Mouse (Mus musculus): Measurements from ENCODE around the gene Krt35. TPM values are rescaled to one million over a fixed set of nuclear protein-coding genes. Genes with fewer than 3 reads are reported as not detected.

Krt35 gene
- total RNA-seq, 2 experiments from 2014 or later = not detected

DNA sequence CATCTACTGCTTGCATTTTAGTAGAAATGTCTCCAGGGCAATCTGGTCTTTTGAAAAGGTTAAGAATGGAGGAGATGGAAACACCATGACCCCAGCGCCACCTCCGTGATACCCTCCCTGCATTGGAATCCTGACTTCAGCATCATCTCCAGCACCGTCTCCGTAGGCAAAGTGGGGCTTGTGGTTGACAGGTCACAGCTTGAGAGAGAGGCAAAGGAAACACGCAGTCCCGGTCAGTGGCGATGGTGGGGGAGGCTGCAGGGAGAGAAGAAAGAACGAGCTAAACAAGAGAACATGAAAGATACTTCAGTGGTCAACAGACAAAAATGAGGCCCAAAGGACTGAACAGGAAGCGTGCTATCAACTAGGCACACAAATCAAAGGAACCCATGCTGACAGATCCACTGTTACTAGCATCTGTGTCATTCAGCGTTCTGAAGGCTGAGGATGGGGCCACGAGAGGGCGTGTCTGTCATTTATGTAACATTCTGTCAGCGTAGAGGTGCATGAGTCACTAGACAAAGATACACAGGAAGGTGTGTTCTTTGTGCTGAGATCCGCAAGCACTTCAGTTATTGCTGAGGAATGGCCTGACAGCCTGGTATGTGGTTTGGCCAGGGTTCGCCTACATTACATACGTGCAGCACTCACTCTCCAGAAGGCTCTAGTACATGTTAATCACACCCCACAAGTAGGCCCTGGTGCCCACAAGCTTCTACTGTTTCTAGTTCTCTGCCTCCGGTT lies 28.6 kb downstream of the Krt35 start:
- DNase-seq = no peak
- intact Hi-C loops (cut with DNase I; ENCODE audit: low total_unique reads) = no loop called here

DNA sequence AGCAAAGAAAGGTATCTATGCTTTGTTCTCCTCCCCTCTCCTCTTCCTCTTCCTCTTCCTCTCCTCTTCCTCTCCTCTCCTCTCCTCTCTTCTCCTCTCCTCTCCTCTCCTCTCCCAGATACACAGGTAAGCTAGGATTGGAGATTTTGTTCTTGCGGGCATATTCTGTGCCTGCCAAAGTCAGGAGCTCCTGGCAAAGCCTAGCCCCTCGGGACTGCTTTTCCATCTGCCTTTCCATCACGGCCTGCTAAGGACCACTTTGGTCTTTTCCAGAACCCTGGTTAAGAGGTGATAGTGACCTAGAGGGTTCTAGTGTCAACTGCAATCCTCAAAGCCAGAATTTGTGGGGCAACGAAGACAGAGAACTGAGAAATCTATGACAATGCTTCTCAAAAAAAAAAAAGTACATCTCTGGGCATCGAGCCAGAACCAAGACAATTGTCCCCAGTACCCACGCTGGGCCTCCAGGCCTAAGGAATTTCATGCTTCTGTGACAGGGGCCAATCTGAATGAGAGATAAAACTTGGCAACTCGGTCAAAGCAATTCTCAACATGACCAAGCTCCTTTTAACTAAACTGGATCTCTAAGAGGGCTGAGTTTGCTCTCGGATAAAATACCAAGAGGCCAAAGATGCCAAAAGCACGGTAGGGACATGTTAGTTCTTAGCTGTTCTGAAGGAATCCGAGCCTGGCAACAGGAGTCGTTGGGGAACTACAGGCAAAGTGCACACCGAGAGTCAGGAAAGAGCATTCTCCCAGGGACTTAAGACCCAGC lies 29.6 kb downstream of the Krt35 start:
- DNase-seq = no peak
- intact Hi-C loops (cut with DNase I; ENCODE audit: low total_unique reads) = no loop called here

DNA sequence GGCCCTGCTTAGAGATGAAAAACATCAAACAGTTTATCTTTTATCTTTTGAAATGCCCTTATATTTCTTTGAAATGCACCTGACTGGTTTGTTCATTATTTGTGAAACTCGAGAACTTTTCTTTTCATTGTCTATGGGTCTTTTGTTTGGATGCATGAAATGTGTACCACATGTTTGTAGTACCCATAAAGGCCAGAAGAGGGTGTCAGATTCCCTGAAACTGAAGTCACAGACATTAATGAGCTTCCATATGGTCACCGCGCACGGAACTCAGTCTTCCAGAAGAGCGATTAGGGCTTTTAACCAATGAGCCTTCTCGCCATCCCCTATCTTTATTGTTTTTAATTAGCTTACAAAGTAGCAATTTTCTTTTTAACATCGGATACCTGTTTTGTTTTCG lies 37.2 kb downstream of the Krt35 start:
- no peak for DNase-seq
- intact Hi-C loops (cut with DNase I; ENCODE audit: low total_unique reads) = no loop called here

DNA sequence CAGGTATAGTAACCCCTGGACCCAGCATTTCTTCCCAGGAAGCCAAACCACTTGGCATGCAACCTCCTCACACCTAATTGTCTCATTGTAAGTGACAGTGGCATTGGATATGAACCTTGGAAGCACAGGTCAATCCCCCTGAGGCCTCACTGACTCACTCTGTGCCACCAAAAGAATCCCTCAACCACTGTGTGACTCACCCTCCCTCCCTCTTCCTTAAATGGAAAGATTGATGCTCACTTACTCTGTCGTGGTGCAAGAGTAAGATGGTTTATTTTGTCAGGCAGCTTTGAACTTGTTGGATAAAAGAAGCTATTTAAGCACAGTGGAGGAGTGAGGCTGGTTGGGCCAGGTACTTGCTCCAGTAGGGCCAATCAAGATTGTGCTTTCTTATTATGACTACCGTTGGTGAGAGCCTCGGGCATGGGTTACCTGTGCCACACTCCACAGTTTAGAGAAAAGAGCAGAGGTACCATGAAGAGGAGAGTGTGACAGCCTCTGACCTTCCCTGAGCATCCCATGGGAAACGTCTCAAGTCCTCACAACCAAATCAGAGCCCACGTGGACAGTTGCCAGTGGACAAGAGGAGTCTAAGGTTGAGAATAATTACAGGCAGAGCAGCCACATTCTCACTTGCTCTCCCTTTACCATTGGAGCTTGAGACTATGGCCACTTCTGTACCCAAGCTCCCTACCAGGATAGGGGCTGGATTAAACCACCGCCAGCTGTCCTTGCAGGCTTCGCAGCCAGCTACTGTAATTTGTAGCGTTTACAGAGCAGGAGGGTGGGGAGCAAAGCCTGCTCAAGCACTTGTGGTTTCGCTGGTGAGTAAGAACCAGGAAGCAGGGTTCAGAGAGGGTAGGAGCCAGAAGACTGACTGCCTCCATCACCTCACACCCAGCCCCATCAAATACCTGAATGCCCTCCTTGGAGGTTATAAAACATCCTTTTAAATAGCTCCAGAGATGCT lies 40.1 kb downstream of the Krt35 start:
- intact Hi-C loops (cut with DNase I; ENCODE audit: low total_unique reads) = no loop called here
- DNase-seq = no peak

DNA sequence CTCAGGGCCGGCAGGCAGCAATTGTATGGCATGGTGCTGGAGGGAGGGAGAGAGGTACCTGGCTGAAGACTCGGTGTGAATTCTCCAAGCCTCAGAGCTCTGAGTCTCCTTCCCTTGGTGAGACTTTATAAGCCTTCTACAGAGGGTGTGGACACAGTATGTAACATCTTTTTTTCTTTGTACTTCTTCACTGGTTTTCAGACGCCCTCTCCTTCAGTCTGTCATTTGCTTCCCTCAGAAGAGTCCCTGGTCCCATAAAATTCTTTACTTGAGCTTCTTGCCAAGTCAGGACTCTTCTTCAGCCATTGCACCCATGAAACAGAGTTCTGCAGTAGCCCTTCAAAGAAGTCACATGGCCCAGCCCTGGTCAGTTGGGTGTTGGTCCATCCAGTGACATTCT lies 45.6 kb downstream of the Krt35 start, which contains the start of gene Krt31:
Gene Krt31, minus strand, starts transcription at position 101 of the 400 bp plus-strand sequence.
- DNase-seq = no peak
- intact Hi-C loops (cut with DNase I; ENCODE audit: low total_unique reads) = no loop called here

DNA sequence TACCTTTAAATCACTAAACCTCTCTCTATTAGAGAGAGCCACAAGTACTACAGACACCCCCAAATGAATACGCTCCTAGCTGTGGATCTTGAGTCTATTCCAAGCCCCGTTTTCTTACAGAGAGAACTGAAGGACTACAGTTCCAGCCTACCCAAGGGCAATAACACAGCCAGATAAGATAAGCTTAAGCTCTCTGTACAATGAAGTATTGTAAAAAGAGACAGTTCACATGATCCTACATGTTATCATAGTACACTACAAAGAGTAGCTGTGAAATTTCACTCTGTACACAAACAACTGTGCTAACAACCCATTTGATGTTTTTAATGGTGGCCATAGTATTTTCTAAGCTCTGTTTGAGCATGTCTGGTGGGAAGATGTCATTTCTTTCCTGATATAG lies 48.8 kb downstream of the Krt35 start:
- intact Hi-C loops (cut with DNase I; ENCODE audit: low total_unique reads) = no loop called here
- no peak for DNase-seq

DNA sequence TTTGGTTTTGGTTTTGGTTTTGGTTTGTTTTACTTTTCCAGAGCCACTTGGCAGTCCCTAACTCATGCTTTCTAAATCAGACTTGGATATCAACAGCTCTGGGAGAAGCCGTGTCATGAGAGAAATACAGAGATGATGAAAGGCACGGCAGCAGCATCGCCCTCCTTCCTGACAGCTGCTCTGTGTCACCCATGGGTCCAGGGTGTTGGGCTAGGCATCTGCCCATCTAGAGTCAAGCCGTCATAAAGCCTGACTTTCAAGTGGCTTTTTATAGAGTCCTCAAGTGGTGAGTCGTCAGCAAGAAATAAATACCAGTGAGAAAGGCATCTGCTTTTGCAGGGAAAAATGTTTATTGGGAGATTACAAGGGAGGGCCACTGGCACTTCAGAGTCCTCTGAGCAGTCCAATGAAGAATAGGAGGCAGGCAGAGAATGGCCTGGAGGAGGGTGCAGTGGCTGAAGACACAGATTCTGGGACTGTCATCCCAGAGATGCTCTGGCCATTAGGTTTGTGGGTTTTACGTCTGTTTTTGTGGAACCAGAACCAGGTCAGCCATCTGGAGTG lies 49.7 kb downstream of the Krt35 start:
- no peak for DNase-seq
- intact Hi-C loops (cut with DNase I; ENCODE audit: low total_unique reads) = no loop called here

Other genes starting within 250 kb of the Krt35 start
- not detected for gene Krtap4-16, start 244.6 kb downstream of the Krt35 start, total RNA-seq (2021)
- not detected for gene Gm11568, start 238.3 kb downstream of the Krt35 start, total RNA-seq (2021)
- not detected for gene Gm11559, start 231.8 kb downstream of the Krt35 start, total RNA-seq (2021)
- not detected for gene Krtap9-1, start 222.9 kb downstream of the Krt35 start, total RNA-seq (2021)
- gene Gm11567, start 217.1 kb downstream of the Krt35 start, total RNA-seq (2021) = not detected
- gene Krtap31-1, start 188.3 kb downstream of the Krt35 start, total RNA-seq (2021) = not detected
- not detected for gene Gm11565, start 181.5 kb downstream of the Krt35 start, total RNA-seq (2021)
- gene Krtap31-2, start 159.9 kb downstream of the Krt35 start, total RNA-seq (2021) = not detected
- not detected for gene Krtap9-5, start 147.8 kb downstream of the Krt35 start, total RNA-seq (2021)
- gene Krtap29-1, start 117.2 kb downstream of the Krt35 start, total RNA-seq (2021) = not detected
- gene Krtap16-1, start 109.6 kb downstream of the Krt35 start, total RNA-seq (2021) = not detected
- gene Krtap17-1, start 102.2 kb downstream of the Krt35 start, total RNA-seq (2021) = not detected
- gene Krt33a, start 80.0 kb downstream of the Krt35 start, total RNA-seq (2021) = under 1 TPM in 1 of 2 experiments, not detected in 1; 0.16 TPM
- under 1 TPM in 1 of 2 experiments, not detected in 1; 0.31 TPM for gene Krt33b, start 66.4 kb downstream of the Krt35 start, total RNA-seq (2021)
- not detected for gene Krt34, start 54.7 kb downstream of the Krt35 start, total RNA-seq (2021)
- not detected for gene Krt31, start 45.7 kb downstream of the Krt35 start, total RNA-seq (2021)
- not detected for gene Krt32, start 8.0 kb downstream of the Krt35 start, total RNA-seq (2021)
- not detected for gene Krt36, start 9.4 kb upstream of the Krt35 start, total RNA-seq (2021)
- gene Krt13, start 25.3 kb upstream of the Krt35 start, total RNA-seq (2021) = not detected
- not detected for gene Krt15, start 39.7 kb upstream of the Krt35 start, total RNA-seq (2021)
- gene Krt19, start 52.4 kb upstream of the Krt35 start, total RNA-seq (2021) = under 1 TPM; 0.38 to 0.51 TPM
- not detected for gene Krt9, start 97.0 kb upstream of the Krt35 start, total RNA-seq (2021)
- gene Krt14, start 111.3 kb upstream of the Krt35 start, total RNA-seq (2021) = not detected
- gene Krt16, start 152.7 kb upstream of the Krt35 start, total RNA-seq (2021) = not detected
- gene Krt17, start 164.8 kb upstream of the Krt35 start, total RNA-seq (2021) = not detected
- gene Krt42, start 173.6 kb upstream of the Krt35 start, total RNA-seq (2021) = not detected
- 100 to 1,000 TPM; 781 to 791 TPM for gene Eif1, start 223.6 kb upstream of the Krt35 start, total RNA-seq (2021)
- not detected for gene Gast, start 238.2 kb upstream of the Krt35 start, total RNA-seq (2021)